Mouse (Mus musculus): ENCODE data around the gene Scarb1. TPM values are rescaled to one million over a fixed set of nuclear protein-coding genes. Genes with fewer than 3 reads are reported as not detected.

Gene Scarb1
- polyA plus RNA-seq, 1 experiment from 2014 or later: 87.1 TPM

DNA sequence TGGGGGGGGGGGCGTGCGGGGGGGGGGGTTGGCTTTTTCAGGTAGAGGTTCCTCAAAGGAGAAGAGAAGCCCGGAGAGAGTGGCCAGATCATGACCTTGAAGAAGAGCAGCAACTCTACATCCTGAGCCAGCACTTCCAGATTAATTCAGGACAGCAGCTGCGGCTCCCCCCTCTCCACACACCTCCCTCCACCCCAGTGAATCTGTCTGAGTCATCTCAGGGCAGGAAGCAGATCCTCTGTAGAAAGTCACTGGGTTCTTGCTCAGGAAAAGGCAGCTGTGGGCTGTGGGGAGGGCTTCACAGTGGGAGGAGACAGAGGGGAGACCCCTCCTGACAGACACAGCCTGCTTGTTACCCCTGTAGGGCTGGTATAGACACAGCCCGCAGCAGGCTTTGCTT lies 87.0 kb downstream of the Scarb1 start:
- Histone ChIP-seq H3K9me3 (replicated peaks) (0 out of 2 replicates have a peak, but pooled peaks cover 5% of the 10 kb centered on the region), H3K27ac (no peak overlapping the region), H3K9ac (no peak overlapping the region), H3K4me1 (no peaks in the 10 kb centered on the region), H3K27me3 (replicated peaks) (no peaks in the 10 kb centered on the region; the same call in 1 of the 2 replicates), H3K4me2 (no peak overlapping the region), H3K36me3 (no peaks in the 10 kb centered on the region), H3K4me3 (no peak overlapping the region)
- ATAC-seq: no peak
- 26% methylated on average over 4 of the region's 5 CpGs for WGBS (ENCODE audit: insufficient replicate concordance)

DNA sequence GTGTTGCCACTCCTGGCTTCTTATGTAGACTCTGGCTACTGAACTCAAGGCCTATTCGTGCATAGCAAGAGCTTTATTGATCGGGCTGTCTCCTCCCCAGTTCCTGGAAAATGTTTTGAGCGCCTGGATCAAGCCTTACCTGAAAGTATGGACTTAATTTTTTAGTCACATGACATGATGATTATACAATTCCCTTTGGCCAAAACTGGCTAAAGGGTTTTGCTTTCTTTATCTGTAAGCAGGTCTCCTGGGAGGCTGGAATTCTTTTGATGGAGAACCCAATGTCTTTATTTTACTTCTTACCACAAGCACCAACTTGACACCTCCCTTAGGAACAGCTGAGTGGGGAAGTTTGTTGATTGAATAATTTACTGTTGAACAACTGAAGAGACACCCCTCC lies 87.4 kb downstream of the Scarb1 start:
- Histone ChIP-seq H3K4me3 (no peak overlapping the region), H3K9ac (no peak overlapping the region), H3K27ac (no peak overlapping the region), H3K27me3 (replicated peaks) (no peaks in the 10 kb centered on the region), H3K4me1 (no peaks in the 10 kb centered on the region), H3K9me3 (replicated peaks) (0 out of 2 replicates have a peak, but pooled peaks cover 5% of the 10 kb centered on the region), H3K36me3 (no peaks in the 10 kb centered on the region), H3K4me2 (no peak overlapping the region)
- 69% methylated on average over 3 of the region's 3 CpGs for WGBS (ENCODE audit: insufficient replicate concordance)
- no peak for ATAC-seq

DNA sequence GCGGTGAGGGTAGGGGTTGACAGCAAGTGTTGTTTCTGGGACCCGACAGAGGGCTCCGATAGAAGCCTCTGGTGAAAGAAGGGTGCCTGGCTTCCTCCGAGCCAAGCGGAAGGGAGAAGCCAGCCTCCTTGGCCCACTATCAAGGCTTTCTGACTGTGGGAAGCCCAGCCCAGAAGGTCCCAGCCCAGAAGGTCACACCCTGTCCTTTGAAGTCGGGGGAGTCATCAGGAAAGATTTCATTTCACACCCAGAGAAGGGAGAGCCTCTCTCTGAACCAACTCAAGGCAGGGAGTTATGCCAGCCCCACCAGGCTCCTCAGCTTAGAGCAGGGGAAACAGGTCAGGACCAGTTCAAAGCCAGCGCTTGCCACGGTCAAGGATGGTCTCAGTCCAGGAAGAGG lies 88.2 kb downstream of the Scarb1 start:
- Histone ChIP-seq H3K9ac (no peak overlapping the region), H3K4me2 (no peak overlapping the region), H3K36me3 (no peaks in the 10 kb centered on the region), H3K4me3 (no peak overlapping the region), H3K9me3 (replicated peaks) (0 out of 2 replicates have a peak, but pooled peaks cover 5% of the 10 kb centered on the region), H3K27ac (no peak overlapping the region), H3K4me1 (no peaks in the 10 kb centered on the region), H3K27me3 (replicated peaks) (0 out of 2 replicates have a peak, but pooled peaks cover 6% of the 10 kb centered on the region)
- ATAC-seq: no peak
- 62% methylated on average over 8 of the region's 8 CpGs for WGBS (ENCODE audit: insufficient replicate concordance)

DNA sequence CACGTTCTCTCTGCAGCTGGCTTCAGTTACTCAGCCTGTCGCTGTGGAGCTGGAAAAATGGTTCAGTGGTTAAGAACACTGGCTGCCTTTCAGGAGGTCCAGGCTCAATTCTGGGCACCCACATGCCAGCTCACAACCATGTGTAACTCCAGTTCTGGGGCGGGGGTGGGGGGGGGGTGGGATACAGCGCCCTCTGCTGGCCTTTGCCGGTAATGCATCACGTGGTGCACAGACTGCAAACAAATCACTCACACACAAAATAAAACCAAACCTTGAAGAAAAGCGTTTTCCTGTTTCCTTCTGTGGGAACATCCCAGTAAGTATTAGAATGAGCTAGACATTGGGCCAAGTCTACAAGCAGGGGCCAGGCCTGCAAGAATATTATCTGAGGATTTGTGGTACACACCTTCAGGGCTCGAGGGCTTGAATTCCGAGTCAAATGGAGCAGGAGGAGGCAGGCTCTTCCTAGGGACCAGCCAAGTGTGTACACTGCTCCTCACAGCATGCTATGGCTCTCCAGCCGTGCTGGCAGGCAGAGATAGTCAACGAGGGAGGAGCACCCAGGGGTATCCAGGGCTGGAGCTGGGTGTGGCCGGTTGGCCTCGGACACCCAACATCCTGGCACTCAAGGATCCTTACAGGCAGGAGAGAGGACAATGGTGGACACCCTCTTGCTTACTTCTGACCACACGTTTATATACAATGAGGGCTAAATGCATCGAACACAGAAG lies 88.8 kb downstream of the Scarb1 start:
- no peak overlapping the region for H3K4me3 ChIP-seq
- ATAC-seq: no peak
- no peaks in the 10 kb centered on the region for H3K4me1 ChIP-seq
- H3K4me2 ChIP-seq: no peak overlapping the region
- no peak overlapping the region for H3K9ac ChIP-seq
- H3K27ac ChIP-seq: no peak overlapping the region
- 0 out of 2 replicates have a peak, but pooled peaks cover 5% of the 10 kb centered on the region for H3K9me3 ChIP-seq (replicated peaks)
- H3K27me3 ChIP-seq (replicated peaks): peaks cover 12% of the 10 kb centered on the region
- 46% methylated on average over 15 of the region's 15 CpGs for WGBS (ENCODE audit: insufficient replicate concordance)
- no peaks in the 10 kb centered on the region for H3K36me3 ChIP-seq

DNA sequence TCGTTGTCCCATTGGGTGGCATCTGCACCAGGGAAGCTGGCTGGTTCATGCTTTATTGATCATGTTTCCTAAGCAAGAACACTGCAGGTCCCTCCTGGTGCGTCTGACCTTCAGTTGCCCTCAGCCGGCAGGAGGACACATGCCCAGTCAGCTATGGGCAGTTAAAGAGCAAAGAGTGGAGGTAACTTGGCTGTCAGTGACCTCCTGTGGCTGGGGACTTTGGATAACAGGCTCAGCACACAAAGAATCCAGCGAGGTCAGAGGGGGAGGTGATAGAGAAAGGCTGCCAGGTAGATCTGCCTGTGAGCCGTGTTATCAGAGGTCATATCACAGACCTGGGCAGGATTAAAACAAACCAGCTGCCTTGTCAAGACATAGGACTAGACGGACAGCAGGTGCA lies 91.7 kb downstream of the Scarb1 start:
- 32% methylated on average over 6 of the region's 6 CpGs for WGBS (ENCODE audit: insufficient replicate concordance)
- Histone ChIP-seq H3K4me1 (0 out of 2 replicates have a peak, but pooled peaks cover 11% of the 10 kb centered on the region), H3K4me2 (no peak overlapping the region), H3K4me3 (no peak overlapping the region), H3K36me3 (no peaks in the 10 kb centered on the region), H3K9ac (no peak overlapping the region), H3K27me3 (replicated peaks) (peaks cover 35% of the 10 kb centered on the region), H3K9me3 (replicated peaks) (no peaks in the 10 kb centered on the region), H3K27ac (no peak overlapping the region)
- ATAC-seq: peak; percentile 48; the same call in 1 of the 2 replicates

DNA sequence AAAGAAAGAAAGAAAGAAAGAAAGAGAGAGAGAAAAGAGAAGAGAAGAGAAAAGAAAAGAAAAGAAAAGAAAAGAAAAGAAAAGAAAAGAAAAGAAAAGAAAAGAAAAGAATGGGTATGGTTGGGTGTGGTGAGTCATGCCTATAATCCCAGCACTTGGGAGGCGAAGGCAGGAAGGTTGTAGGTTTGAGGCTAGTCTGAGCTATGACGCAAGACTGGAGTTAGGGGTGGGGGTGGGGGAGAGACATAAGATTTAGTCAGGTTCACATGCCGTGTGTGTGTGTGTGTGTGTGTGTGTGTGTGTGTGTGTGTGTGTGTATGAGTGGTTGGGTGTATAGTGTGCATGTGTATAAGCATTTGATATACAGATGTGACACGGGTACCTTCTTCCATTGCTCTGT lies 94.2 kb downstream of the Scarb1 start:
- 0 out of 2 replicates have a peak, but pooled peaks cover 11% of the 10 kb centered on the region for H3K4me1 ChIP-seq
- no peaks in the 10 kb centered on the region for H3K36me3 ChIP-seq
- ATAC-seq: no peak
- H3K9ac ChIP-seq: no peak overlapping the region
- no peak overlapping the region for H3K4me3 ChIP-seq
- no peaks in the 10 kb centered on the region for H3K9me3 ChIP-seq (replicated peaks)
- H3K27me3 ChIP-seq (replicated peaks): peaks cover 43% of the 10 kb centered on the region
- H3K27ac ChIP-seq: no peak overlapping the region
- H3K4me2 ChIP-seq: no peak overlapping the region
- WGBS (ENCODE audit: insufficient replicate concordance): 55% methylated on average over 4 of the region's 4 CpGs

DNA sequence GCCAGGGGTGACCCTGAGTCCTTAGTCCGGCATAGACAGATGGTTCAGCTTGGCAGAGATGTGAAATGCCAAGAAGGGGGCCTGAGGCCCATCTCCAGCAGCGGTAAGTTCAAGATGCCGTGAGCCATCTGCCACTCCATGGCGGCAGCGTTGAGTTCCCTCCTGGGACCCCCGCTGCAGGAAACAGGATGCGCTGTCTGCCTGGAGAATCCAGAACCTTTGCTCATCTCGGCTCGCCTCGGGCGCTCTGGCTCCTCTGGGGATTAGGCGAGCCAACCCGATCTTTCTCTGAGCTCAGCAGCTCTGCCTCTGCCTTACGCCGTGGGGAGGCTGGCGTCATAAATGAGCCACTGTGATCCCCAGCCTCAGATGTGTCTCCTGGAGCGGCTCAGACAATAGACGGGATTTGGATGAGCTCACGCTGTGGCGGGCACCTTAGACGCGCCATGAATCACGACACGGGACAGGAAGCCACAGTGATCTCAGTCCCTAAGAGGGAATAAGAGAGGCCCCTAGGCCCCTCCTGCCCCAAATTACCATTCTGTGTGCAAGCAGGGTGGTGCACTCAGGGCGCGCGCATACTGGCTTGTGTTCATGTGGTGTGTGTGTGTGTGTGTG lies 95.3 kb downstream of the Scarb1 start:
- H3K4me3 ChIP-seq: no peak overlapping the region; the same call in 1 of the 2 replicates
- H3K36me3 ChIP-seq: no peaks in the 10 kb centered on the region
- H3K4me1 ChIP-seq: 0 out of 2 replicates have a peak, but pooled peaks cover 11% of the 10 kb centered on the region
- no peaks in the 10 kb centered on the region for H3K9me3 ChIP-seq (replicated peaks)
- H3K27me3 ChIP-seq (replicated peaks): peaks cover 43% of the 10 kb centered on the region
- 9% methylated on average over 27 of the region's 27 CpGs for WGBS (ENCODE audit: insufficient replicate concordance)
- H3K4me2 ChIP-seq: peak overlapping the region; percentile 37
- no peak overlapping the region for H3K9ac ChIP-seq
- 0 out of 2 replicates have a peak overlapping the region, but pooled peaks have one; percentile 4 for H3K27ac ChIP-seq
- no peak for ATAC-seq

DNA sequence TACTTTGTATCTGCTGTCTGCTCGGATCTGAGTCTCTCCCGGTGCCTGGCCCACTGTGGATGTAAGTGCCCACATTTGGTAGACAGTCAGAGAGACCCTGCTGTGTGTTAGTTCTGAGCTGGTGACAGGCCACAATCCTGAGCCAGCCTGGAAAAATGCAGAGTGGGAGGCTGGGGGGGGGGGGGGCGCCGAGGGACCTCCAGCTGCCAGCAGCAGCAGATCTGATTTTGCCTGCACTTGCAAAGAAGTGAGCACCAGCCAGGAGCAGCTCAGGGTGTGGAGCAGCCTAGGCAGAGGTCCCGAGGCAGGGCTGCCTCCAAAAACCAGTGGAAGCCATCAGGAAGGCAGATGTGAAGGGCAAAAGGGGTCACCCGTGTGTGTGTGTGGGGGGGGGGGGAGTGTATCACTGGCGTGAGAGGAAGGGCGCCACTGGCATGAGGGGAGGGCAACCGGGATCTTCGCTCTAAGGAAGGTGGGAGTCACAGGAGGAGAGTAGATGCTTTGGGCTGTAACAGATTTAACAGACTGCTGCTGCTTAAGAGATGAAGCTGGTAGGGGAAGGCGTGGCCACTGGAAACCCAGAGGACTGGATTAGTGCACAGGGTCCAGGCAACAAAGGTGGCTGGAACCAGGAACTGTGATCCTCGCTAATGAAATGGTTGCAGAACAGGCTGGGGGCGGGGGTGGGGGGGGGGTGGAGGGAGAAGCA lies 95.9 kb downstream of the Scarb1 start:
- Histone ChIP-seq H3K27me3 (replicated peaks) (peaks cover 48% of the 10 kb centered on the region), H3K27ac (no peak overlapping the region), H3K4me3 (no peak overlapping the region), H3K9me3 (replicated peaks) (no peaks in the 10 kb centered on the region), H3K9ac (no peak overlapping the region), H3K36me3 (no peaks in the 10 kb centered on the region), H3K4me1 (0 out of 2 replicates have a peak, but pooled peaks cover 11% of the 10 kb centered on the region), H3K4me2 (peak overlapping the region; percentile 37)
- ATAC-seq: no peak
- 18% methylated on average over 11 of the region's 13 CpGs for WGBS (ENCODE audit: insufficient replicate concordance)

DNA sequence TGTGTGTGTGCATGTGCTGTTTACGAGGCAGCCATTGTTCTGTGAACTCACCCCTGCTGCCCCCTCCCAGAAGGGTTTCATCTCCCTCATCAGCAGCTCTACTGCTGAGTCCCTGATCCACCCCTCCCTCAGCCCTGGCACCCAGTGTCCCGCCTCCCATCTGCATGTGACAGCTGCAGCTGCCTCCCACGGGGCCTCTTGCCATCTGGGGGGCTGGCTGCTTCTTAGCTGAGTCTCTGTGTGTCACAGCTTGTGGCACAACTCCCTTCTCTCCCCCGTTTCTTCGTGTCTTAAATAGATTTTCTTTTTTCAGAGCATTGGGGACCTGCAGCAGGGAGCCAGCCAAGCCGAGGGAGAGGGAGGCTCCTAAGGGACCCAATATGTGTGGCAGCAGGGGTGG lies 97.0 kb downstream of the Scarb1 start:
- Histone ChIP-seq H3K36me3 (no peaks in the 10 kb centered on the region), H3K4me1 (0 out of 2 replicates have a peak, but pooled peaks cover 11% of the 10 kb centered on the region), H3K27ac (no peak overlapping the region), H3K27me3 (replicated peaks) (peaks cover 52% of the 10 kb centered on the region), H3K4me2 (no peak overlapping the region), H3K9me3 (replicated peaks) (no peaks in the 10 kb centered on the region), H3K9ac (no peak overlapping the region), H3K4me3 (no peak overlapping the region)
- no peak for ATAC-seq
- WGBS (ENCODE audit: insufficient replicate concordance): 36% methylated on average over 6 of the region's 6 CpGs

DNA sequence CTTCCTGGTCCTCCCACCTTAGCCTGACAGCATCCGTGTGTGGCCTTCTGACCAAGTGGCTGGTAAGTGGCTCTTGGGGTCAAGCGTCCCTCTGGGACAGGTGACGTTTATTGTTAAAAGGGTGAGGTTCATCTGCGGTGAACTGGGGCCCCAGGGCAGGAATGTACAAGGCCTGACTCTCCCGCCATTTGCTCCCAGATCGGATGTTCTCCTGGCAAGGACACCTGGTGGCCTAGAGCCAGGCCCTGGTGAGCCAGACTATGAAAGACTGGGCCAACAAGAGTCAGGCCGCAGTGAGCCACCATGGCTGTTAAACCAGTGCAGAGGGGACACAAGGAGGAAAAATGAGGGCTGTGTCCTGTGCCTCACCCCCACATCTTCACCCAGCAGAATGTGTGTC lies 98.8 kb downstream of the Scarb1 start:
- WGBS (ENCODE audit: insufficient replicate concordance): 61% methylated on average over 7 of the region's 7 CpGs
- H3K4me3 ChIP-seq: no peak overlapping the region

DNA sequence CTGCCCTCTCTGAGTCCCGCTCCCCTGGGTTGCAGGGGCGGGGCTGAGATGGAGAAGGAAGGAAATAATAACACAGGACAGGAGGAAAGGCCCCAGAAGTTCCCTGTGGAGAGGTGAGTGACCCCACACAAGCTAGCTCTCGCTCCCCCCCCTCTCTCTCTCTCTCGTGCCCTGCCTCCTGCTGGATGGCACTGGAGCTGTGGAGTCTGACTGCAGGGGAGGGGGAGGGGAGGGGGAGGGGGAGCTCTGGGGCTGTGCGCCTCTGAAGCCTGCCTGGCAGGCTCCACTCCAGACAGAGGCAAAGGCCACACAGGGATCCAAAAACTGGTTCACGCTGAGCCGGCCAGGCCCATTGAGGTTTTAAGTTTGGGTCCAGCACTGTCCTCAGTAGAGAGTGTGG lies 99.3 kb downstream of the Scarb1 start:
- WGBS (ENCODE audit: insufficient replicate concordance): 34% methylated on average over 7 of the region's 7 CpGs
- no peak for ATAC-seq
- Histone ChIP-seq H3K9ac (no peak overlapping the region), H3K4me2 (no peak overlapping the region), H3K27me3 (replicated peaks) (peaks cover 38% of the 10 kb centered on the region), H3K4me3 (no peak overlapping the region), H3K36me3 (no peaks in the 10 kb centered on the region), H3K9me3 (replicated peaks) (no peaks in the 10 kb centered on the region), H3K4me1 (0 out of 2 replicates have a peak, but pooled peaks cover 14% of the 10 kb centered on the region), H3K27ac (no peak overlapping the region)

More for the DNA sequence above, 98.8 kb downstream of the Scarb1 start:
- ATAC-seq: no peak
- no peak overlapping the region for H3K9ac ChIP-seq
- no peak overlapping the region for H3K4me2 ChIP-seq
- no peak overlapping the region for H3K27ac ChIP-seq
- H3K9me3 ChIP-seq (replicated peaks): no peaks in the 10 kb centered on the region
- 0 out of 2 replicates have a peak, but pooled peaks cover 14% of the 10 kb centered on the region for H3K4me1 ChIP-seq
- peaks cover 40% of the 10 kb centered on the region for H3K27me3 ChIP-seq (replicated peaks)
- no peaks in the 10 kb centered on the region for H3K36me3 ChIP-seq
